In genomic region chr12:110376062-110376837, GRCm38 (mm10) we compare ENCODE assay signal across 9 mouse cellular contexts.
DNase-seq lines count a peak whose midpoint lies in the region; TF ChIP-seq lines count a peak whose summit lies in the region.
"Had no signal": no experiment of that assay in that cellular context is flagged by ENCODE, and none has a peak within 500 bp of the region (broad histone marks: within the 10 kb centered on the region; RNA-seq: fewer than 3 reads in every experiment).

No protein-coding gene starts in this region.

- H3K4me1 ChIP-seq in thymus, adult 2 months (replicated peaks; ENCODE audit: control insufficient read depth, insufficient read depth, low read length) = 0 out of 2 replicates have a peak, but pooled peaks cover 2% of the 10 kb centered on the region

- 32% methylated on average over 7 of the region's 7 CpGs for WGBS in thymus, adult 2 months

- no peaks in the 10 kb centered on the region; the same call in 1 of the 2 replicates for H3K27me3 ChIP-seq in thymus, adult 2 months (ENCODE audit: control insufficient read depth, insufficient read depth, low read length)

- peak; percentile 55 for DNase-seq in adrenal gland, postnatal 14 days
- DNase-seq in adrenal gland, adult 2 months = no peak
- peak; percentile 11 to 55 for DNase-seq in kidney, postnatal 36 days
- no peak for DNase-seq in kidney, adult 18-20 months
- DNase-seq in thymus, postnatal 25 days = peak; percentile 14
- DNase-seq in thymus, adult 2 months = no peak
- no peak for DNase-seq in urinary bladder, postnatal 36 days (ENCODE audit: low spot score in 2 of 2)
- DNase-seq in spleen, postnatal 4 days (ENCODE audit: low spot score in 2 of 2) = no peak
- DNase-seq: layer of hippocampus, postnatal 36 days had no signal

- H3K27ac ChIP-seq in thymus, adult 2 months (ENCODE audit: control insufficient read depth, insufficient read depth, low read length) = no peak overlapping the region

- H3K4me3 ChIP-seq in thymus, adult 2 months (ENCODE audit: control insufficient read depth, insufficient read depth, low read length) = no peak overlapping the region

- no peak for TF ChIP-seq CTCF in thymus, adult 2 months (IDR thresholded peaks at IDR 0.05; ENCODE audit: borderline replicate concordance, control insufficient read depth, extremely low read depth, insufficient read depth, low read length, poor library complexity)

- TF ChIP-seq POLR2A in thymus, adult 2 months (IDR thresholded peaks at IDR 0.05; ENCODE audit: control insufficient read depth, extremely low read depth, insufficient read depth, low read length, poor library complexity) = no peak

- H3K36me3 ChIP-seq in thymus, adult 2 months (ENCODE audit: control insufficient read depth, insufficient read depth, low read length) = no peaks in the 10 kb centered on the region

Comparison
In these comparisons a context has a peak if more than half of its experiments do, and no peak if none do; other contexts are left out.
1. DNase-seq: peak in adrenal gland, postnatal 14 days (single experiment), kidney, postnatal 36 days (2 of 2) and thymus, postnatal 25 days (single experiment); none in adrenal gland, adult 2 months (single experiment), kidney, adult 18-20 months (single experiment), thymus, adult 2 months (single experiment), urinary bladder, postnatal 36 days (0 of 2) and spleen, postnatal 4 days (0 of 2).